Mouse (Mus musculus) E14TG2a.4 (cell line): ENCODE measurements around the gene Pex11a.

ENCODE experiments used
- CTCF ChIP-seq: conservative IDR thresholded peaks from 2 replicates; pipeline ENCODE4 v1.5.1; 2014; ENCODE audit warnings: low read length
- POU5F1 ChIP-seq: IDR thresholded peaks from 2 replicates; pipeline ENCODE4 v1.6.1; 2014; ENCODE audit warnings: low read length, borderline replicate concordance

- TF ChIP-seq CTCF: no peak
- no peak for TF ChIP-seq POU5F1
Measured at GRCm38 (mm10) chr7:79740279-79740678, 2.7 kb downstream of the Pex11a start.
